Comparison of ENCODE assay signal across 13 mouse cellular contexts in genomic region chrX:67210236-67210635, GRCm38 (mm10).
"Had no signal": no experiment of that assay in that cellular context is flagged by ENCODE, and none has a peak within 500 bp of the region (broad histone marks: within the 10 kb centered on the region; RNA-seq: fewer than 3 reads in every experiment).

No protein-coding gene starts in this region.

- H3K4me2 ChIP-seq: lung, embryonic 14.5 days; midbrain, embryonic 12.5 days; neural tube, embryonic 12.5 days had no signal

- H3K36me3 ChIP-seq: midbrain, embryonic 10.5 days; midbrain, embryonic 12.5 days; neural tube, embryonic 12.5 days had no signal

- H3K9me3 ChIP-seq: midbrain, embryonic 10.5 days; midbrain, embryonic 12.5 days; neural tube, embryonic 12.5 days had no signal

- H3K4me3 ChIP-seq: midbrain, embryonic 10.5 days; midbrain, embryonic 12.5 days; neural tube, embryonic 12.5 days had no signal

- H3K27me3 ChIP-seq: midbrain, embryonic 12.5 days; neural tube, embryonic 12.5 days had no signal

- H3K27ac ChIP-seq: midbrain, embryonic 10.5 days; midbrain, embryonic 12.5 days; neural tube, embryonic 12.5 days had no signal

- H3K4me1 ChIP-seq: midbrain, embryonic 10.5 days; midbrain, embryonic 12.5 days; neural tube, embryonic 12.5 days had no signal

- H3K9ac ChIP-seq: lung, embryonic 14.5 days; midbrain, embryonic 12.5 days; neural tube, embryonic 12.5 days had no signal

- DNase-seq: lung, adult 18-20 months; lung, embryonic 14.5 days; lung, postnatal 10 days; lung, postnatal 4 days; midbrain, embryonic 14.5 days; right cerebral cortex, postnatal 14 days; spleen, adult 18-20 months; thymus, adult 18-20 months; thymus, postnatal 14 days; thymus, postnatal 36 days had no signal
